Mouse (Mus musculus): ENCODE results near the gene Akt1.

GRCm38 (mm10) chr12:112671891-112672290 is 2.8 kb downstream of the Akt1 start:
- TF ChIP-seq POLR2A (IDR thresholded peaks at IDR 0.05; ENCODE audit: low read depth, low read length) (no peak), NELFE (IDR thresholded peaks at IDR 0.05; ENCODE audit: low read depth, low read length) (no peak), POLR2AphosphoS2 (IDR thresholded peaks at IDR 0.05; ENCODE audit: low read depth, low read length) (no peak), CTCF (conservative IDR thresholded peaks at IDR 0.05 in 1 of 2, IDR thresholded peaks at IDR 0.05 in 1 of 2; ENCODE audit: low read depth in 2 of 2, low read length in 2 of 2) (no peak)

Data from CH12.LX (cell line).